Mouse (Mus musculus) gastrocnemius, postnatal 36 days (tissue): ENCODE measurements at regions not wholly inside any gene's neighbourhood (a gene's known extent, or its start where the extent isn't known, plus 50 kb on each side); places are given as distances from the start of the nearest gene placed in this dataset.
"Not testable (repeated sequence)": the region's sequence is repeated elsewhere in the genome, so short reads cannot be mapped to it uniquely, and the experiment has no call there.

Source experiments
- DNase-seq, 2 experiments: peaks; one replicate each; pipeline ENCODE4 v3.0.0; 2022
- intact Hi-C: fragments of 180-260 bp; cut with DNase I; formaldehyde crosslinking; loops from one replicate; pipeline ENCODE4 v1.15.1; 2025

DNA sequence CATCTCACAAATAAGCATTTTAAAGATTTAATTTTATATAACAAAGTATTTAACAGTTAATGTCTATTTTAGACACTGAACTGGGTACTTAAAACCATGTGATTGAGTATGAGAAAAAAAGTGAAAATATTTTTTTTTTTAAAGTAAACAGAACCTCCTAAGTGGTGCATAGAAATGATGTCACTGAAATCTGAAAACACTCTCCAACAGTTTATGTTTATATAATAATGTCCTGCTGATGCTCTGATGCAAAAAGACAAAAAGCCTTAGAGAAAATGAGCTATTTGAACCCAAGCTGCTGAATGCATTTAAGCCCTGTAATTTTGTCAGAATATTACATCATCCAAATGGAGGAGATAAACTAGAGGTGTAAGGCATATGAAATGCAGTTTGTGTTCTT is 3447.1 kb downstream of the 9330182O14Rik start:
- no peak for DNase-seq
- intact Hi-C loops, result no loop called here

DNA sequence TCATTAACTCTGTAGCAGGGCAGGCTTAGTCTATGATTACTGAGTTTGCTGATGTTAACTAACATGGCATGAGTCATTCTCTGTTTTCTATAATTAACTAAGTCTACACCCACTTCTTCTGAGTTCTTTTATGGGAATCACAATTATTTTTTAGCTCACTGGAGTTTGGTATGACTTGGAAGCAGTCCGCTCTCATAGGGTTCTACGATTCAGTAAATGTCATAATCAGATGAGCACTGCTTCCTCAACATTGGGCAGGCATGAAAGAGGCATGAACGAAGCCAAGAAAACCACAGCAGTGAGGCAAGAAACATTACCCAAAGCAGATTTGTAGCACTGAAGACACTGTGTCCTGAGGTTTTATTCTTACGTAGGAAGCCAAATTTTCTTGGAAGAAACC is 3451.6 kb downstream of the 9330182O14Rik start:
- no peak for DNase-seq
- intact Hi-C loops, result loop anchor here (2.0 kb wide), 1 partner anchor 15 kb away; no protein-coding TSS in a partner anchor

DNA sequence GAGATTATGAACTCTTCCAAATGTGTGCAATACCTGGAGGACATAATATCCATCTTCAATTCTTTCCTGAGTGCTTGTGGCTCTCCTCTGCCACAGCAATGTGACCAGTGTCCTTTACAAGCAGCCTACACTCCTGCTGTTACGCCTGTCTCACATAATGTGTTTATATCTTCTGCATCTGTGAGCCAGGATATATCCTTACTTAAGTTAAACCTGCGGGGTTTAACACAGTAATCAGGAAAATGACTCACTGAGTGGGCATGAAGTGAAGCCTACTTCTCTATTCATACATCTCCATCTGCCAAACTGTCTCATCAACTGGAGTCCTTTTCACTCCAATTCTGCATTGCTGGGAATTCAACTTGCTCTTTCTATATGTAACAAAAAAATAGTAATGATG is 3453.9 kb downstream of the 9330182O14Rik start:
- intact Hi-C loops, result no loop called here
- no peak for DNase-seq

DNA sequence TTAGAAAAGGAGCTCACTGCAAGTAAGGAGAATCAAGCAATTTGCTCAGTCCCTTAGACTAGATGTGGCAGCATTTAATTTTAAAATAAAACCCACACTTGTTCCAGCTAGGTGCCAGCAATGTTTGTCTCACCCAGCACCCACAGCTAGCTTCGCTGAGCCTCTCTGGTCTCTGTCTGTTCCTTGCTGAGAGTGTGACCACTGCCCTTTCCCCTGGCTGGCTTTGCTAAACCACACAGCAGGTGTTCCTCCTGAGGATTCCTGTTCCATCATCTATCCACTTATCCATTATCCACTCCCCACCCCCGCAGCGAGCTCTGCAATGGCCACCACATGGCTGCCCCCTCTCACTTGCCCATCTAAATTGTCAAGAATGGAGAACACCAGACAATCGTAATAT is 3473.5 kb downstream of the 9330182O14Rik start:
- DNase-seq, result no peak
- intact Hi-C loops, result no loop called here

DNA sequence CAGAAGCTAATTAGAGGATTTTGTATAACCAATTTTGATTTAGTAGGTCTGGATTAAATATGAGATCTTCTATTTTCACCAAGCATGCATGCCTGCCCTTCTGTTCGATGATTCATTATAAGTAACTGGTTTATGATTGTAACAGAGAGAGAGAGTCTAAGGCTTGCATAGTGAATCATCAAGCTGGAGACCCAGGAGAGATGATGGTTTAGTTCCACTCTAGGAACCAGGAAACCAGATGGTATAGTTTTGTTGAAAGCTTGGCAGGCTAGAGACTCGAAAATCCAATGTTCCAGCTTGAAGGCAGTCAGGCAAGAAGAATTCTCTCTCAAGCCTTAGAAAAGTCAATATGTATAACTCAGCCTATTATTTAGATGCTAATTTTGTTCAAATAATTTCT is 3475.7 kb downstream of the 9330182O14Rik start:
- intact Hi-C loops, result no loop called here
- DNase-seq, result no peak

DNA sequence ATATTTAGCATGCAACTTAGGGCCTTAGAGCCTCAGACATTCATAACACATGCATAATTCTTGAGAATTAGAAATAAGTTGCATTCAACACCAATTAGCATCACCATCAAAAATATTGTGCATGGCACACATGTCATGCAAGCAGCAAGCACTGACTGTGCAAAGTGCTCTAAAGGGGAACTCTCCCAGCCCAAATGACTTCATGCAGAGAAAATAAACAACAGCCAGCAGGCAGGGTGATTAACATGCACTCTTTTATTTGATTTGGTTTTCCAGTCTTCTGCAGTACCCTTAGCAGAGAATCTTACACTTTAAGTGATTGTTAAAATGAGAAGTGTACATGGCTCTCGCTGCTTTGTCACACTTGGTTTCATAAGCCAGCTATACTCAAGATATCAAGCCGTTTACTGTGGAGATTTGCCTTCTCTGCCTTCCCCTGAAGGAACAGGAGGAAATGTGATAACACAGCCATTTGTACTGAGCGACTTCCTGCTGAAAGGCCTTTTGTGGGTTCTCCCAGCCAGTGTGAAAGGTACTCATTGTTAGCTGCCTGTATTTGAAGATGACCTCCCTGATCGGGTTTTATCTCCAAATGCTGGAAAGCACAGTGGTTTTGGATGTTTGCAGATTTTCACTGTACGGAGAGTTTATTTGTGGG is 3480.0 kb downstream of the 9330182O14Rik start:
- intact Hi-C loops, result no loop called here
- no peak for DNase-seq

DNA sequence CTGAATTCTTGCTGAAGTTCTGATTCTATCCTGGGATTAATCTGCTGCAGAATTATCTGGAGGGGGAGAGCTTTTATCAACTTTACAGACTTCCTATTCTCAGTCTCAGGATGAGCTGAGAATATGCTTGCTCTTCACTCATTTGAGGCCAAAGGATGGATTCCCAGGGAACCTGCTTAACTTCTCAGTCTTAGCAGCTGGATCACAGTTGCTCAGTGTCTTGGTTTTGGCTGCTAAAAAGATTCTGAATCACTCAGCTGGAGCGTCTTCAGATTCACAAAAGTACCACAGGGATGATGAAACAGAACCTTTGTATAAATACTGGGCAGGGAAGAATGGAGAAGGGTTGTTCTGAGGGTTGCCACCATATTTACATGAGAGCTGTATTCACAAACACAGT is 3481.6 kb downstream of the 9330182O14Rik start:
- no peak for DNase-seq
- intact Hi-C loops, result no loop called here

DNA sequence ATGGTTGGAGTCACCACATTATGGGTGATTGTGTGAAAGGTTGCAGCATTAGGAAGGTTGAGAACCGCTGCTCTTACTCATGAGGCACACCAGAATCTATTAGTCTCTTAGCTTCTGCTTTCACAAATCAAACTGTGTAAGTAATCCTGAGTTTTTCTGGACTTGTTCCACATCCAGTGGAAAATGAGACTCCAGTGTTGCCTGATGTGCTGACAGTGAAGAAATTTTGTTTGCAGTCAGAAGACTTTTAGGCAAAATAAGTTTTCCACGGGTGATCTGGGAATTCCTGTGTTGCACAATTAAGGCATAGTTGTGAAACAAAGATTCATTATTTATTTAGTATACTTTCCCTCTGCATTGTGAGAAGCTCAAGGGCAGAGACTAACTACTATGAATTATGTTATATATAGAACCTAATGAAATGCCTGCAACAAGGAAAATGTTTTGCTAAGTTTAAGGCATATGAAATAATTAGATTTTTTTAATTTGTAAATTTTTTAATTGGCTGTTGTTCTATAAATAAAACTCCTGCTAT is 3490.3 kb downstream of the 9330182O14Rik start:
- DNase-seq, result no peak
- intact Hi-C loops, result no loop called here

DNA sequence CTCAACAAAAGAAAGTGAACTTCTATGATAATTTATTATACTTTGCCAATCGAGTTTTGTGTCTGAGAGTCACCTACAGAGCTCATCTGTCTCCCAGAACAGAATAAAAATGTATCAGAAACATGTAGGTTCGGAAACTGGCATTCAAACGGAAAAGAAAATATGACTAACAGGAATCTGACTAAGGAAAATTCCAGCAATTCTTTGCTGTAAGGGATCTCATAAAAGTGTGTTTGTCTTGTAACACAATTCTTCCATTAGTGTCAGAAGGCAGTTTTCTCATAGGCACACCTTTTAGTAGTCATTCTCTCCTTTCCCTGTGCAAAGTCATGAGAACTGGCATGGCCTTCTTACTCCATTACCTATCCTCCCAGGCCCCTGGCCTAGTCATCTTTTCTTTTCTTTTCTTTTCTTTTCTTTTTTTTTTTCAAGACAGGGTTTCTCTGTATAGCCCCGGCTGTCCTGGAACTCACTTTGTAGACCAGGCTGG is 3490.9 kb downstream of the 9330182O14Rik start:
- intact Hi-C loops, result no loop called here
- no peak for DNase-seq

DNA sequence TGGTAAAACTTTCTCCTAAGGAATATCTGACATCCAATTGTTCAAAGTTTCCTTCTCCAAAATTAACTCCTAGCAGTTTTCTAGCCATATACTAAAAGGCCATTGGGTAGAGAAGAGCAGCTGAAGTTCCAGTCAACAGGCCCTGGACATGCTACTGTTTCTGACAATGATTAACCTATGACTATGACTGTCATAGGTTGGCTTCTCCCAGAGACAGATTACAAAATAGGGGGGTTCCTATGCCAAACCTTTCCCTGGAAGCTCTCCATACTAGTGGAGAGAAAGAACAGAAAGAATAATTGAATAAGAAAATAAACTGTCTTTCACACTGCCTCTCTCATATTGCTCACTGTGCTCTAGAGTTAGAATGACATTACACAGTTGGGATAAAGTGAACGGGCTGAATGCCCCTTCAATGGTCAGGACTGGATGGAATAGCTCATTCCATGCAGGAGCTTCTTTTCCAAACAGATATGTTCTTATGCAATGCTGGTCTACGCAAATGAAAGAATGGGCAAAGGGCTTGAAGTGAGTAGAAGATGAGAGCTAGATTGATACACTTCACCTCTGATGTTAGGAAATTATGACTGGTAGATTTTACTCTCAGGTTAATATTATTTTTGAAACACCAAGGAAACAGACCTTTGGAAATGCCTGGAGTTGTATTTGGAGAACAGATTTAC is 3516.8 kb downstream of the 9330182O14Rik start:
- intact Hi-C loops, result no loop called here
- no peak for DNase-seq

DNA sequence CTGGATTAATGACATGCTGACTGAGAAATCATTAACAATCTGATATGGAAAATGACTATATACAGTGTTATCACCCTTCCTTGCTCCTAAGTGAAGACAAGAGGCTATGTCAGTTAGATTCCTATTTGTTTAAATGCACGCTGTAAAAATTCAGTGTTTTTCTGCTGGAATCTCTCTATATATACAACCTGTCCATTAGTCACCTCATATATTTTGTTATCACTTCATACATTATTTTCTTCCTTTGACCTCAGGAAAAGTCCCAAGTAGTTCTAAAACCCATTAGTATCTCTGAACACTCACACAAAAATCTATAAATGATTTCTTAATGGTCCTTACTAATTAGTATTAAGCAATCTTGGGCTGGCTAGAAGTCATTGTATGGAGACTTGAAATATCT is 3529.5 kb downstream of the 9330182O14Rik start:
- intact Hi-C loops, result no loop called here
- DNase-seq, result no peak

DNA sequence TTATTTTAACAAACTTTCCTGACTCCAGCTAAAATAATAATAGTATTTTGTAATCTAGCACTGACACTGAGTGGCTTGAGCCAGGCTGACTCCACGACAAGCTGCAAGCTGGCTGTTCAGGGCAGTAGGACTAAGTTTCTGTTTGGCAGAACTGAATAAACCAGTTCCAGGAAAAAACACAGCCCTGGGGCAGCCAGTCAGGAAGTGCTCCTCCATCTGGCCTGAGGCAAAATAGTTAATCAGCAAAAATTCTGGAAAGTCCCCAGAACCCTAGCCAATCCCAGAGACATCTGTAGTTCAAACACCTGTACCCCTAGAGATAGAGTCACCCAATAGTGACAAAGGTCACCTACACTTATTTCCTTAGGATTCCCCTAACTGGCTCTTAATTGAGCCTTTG is 3544.7 kb downstream of the 9330182O14Rik start:
- DNase-seq, result no peak
- intact Hi-C loops, result no loop called here

DNA sequence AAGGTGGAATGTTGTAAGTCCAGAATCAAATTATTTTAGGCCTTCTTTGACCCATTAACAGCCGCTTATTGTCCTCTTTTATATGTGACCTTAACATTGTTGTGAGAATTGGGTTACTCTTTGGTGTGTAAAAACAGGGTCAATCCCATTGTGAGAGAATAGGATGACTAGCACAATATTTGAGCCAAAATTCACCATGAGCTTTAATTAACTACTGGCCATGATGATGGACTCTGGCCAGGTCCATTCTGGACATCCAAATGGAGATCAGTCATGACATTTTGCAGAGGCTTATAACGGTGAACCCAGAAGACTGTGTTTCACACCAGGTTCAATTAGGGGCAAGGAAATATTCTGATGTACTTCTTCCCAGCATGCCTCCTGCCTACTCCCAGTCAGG is 3548.0 kb downstream of the 9330182O14Rik start:
- intact Hi-C loops, result no loop called here
- DNase-seq, result no peak

DNA sequence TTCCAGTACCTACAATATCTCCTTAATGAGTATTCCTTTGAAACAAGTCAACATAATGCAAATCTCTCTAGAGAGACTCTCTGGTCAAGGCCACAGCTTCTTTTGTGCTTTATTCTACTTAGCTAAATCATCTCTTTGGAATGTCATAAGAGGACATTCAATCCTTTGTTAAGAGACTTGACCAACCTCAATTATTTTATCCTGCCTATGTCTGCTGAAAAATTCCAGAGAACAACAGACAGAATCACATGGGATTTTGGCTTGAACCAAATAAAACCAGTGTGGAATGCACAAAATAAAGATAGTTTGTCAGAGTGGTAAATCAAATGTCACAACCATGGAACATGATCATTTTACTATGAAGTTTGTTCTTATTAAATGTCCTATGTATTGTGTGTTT is 3557.8 kb downstream of the 9330182O14Rik start:
- DNase-seq, result not testable (repeated sequence)

DNA sequence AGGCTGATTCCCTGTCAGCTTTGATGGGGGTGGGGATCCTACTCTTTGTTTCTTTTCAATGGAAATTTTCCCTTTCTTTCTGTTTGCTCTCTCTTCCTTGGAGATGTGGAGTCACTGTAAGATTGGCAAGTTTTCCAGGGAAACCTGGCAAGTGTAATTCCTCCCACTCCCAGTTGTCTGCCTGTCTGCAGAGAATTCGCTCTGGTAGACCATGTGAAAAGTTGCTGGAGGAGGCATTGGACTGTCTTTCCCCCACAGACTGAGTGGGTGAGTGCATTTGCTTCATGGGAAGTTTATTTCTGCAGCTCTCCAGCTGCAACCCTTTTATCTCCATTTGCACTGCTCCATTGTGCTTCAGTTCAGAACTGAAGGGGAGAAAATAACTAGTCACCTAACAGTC is 3561.3 kb downstream of the 9330182O14Rik start:
- intact Hi-C loops, result no loop called here
- no peak for DNase-seq

More for the DNA sequence above, 3557.8 kb downstream of the 9330182O14Rik start:
- intact Hi-C loops, result not testable (repeated sequence)

DNA sequence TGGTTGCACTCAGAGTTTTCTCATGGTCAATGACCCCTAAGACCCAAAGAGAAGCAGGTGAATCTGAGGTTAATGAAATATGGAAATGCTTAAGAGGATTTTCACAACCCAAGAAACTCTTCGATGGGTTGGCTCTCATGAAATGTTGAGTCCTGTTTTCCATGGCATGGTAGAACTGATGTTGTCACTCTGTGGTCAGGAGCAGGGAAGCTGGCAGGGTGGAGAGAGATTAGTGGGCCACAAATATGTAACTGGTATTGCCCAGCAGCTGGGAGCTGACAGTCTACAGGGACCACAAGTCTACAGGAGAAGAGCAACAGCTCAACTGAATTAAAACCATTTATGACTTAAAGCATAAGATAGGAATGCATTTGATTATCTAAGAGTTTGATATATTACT is 3582.9 kb downstream of the 9330182O14Rik start:
- DNase-seq, result no peak
- intact Hi-C loops, result no loop called here

DNA sequence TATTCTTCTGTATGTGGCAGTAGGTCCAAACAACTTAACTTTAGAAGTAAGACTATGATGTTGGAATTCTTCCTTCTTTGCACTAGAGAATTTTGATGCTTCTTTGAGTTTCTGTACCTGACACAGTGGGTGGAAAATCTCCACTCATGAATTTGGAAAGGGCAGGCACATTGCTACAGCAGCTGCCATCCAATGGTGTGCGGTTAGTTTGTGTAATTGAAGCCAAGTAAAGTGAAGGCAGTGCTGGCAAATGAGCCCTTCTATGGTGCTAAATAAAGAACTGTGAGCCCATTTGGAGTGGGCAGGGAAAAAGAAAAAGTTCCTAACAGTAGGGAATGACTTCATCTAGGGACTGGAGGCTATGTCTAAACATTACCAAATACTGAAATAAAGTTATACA is 3583.4 kb downstream of the 9330182O14Rik start:
- DNase-seq, result no peak
- intact Hi-C loops, result no loop called here

DNA sequence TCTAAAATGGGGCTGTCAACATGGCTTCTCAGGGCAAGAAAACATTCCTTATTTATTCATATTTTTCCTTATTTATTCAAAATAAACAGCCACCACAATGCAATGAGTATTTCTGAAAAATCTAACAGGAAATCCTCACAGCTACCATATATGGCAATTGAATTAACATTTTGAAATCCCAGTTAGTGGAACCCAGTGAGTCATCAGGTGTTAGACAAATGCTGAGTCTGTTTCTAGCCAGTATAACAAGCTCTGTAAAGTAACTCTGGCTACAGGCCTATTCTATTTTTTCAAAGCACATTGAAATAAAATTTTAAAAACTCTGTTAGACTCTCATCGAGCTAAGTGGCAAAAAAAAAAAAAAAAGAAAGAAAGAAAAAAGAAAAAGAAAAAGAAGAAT is 3586.8 kb downstream of the 9330182O14Rik start:
- no peak for DNase-seq
- intact Hi-C loops, result no loop called here

DNA sequence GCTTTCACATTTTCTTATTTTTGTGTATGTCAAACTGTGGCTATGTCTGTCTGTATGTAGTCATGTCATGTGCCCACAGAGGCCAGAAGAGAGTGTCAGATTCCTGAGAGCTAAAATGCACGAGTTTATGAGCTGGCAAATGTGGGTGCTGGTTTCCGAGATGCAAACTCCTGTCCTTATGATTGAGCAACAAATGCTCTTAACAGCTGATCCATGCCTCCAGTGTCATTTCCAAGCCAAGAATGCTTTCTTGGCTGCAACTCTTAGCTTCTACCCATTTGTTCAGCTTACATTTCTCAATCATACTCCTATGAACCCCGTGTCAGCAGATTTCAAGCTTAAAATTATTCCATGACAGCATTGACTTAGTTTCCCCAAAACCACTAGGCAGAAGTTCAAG is 3601.5 kb downstream of the 9330182O14Rik start:
- DNase-seq, result no peak
- intact Hi-C loops, result no loop called here

DNA sequence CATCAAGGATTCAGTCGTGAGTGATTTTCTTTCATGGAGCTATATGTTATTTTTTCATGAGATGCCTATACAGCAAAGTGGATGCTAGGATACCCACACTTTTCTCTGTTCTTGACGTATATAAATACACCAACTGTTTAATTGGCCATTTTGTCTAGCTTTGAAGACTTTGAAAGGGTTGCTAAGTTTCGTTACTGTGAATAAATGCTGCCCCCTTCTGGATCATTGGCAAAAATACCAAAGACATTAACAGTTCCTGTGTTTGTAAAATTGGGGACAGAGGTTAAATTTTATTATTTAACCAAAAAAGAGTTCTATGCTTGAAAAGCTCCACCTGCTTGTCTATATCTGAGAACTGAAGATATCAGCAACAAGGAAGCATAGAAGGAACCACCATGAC is 3624.1 kb downstream of the 9330182O14Rik start:
- intact Hi-C loops, result no loop called here
- DNase-seq, result no peak

DNA sequence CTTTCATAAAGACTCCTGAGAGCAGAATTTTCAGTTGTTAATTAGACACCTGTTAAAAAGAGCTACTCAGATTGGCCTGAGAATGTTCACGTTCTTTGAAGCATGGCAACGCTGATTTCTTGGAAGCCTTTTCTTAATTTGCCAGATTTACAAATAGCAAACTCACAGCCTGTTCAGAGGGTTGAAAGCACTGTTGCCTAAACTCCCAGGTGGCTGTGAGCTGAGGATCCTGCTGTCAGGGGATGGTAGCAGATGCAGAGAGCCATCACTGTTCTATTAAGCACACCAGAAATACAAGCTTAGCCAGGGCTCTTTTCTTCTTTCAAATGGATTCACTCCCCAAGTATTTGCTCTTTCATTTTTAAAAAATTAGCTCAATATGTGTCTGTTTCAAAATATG is 3630.4 kb downstream of the 9330182O14Rik start:
- no peak for DNase-seq
- intact Hi-C loops, result no loop called here

DNA sequence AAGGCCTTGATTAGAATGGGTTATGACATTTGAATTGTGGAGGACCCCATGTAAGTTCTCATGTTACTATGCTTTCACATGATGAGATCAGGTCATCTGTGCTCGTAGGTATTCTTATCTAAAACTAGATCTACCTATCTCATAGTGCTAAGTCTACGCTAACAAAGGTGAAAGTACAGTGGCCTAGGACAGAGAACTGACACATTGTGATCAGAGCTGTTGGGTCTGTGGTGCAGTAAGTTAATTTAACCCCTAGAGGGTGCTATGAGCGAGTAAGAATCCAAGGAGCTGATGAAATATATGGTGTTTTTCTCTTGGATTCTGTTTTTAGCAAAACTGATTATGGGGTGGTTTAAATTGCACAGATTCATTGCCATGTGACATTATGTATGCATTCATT is 3638.6 kb downstream of the 9330182O14Rik start:
- intact Hi-C loops, result no loop called here
- no peak for DNase-seq
